ENCODE assay signal across 8 mouse cellular contexts in genomic region chr13:48967956-48968749, GRCm38 (mm10). TPM values are rescaled to one million over a fixed set of nuclear protein-coding genes. Genes with fewer than 3 reads are reported as not detected.
DNase-seq lines count a peak whose midpoint lies in the region; ATAC-seq lines count a peak whose summit lies in the region.

Gene Fam120a (minus strand): TSS chr13:48968017.

- peak; percentile 91 for ATAC-seq in intestine, embryonic 16.5 days

- under 1% methylated on average over 72 of the region's 116 CpGs for WGBS in intestine, embryonic 16.5 days

- peak within 1 kb of the TSS; percentile 99 for H3K27ac ChIP-seq in intestine, embryonic 16.5 days (ENCODE audit: low read length)

- H3K36me3 ChIP-seq in intestine, embryonic 16.5 days (ENCODE audit: control insufficient read depth, insufficient read depth, low read length), result no peaks in the 10 kb centered on the region

- H3K4me2 ChIP-seq in intestine, embryonic 16.5 days (ENCODE audit: low read depth, low read length), result peak within 1 kb of the TSS; percentile 82

- peak; percentile 77 for DNase-seq in adrenal gland, adult 8-10 months
- peak; percentile 87 for DNase-seq in embryo, embryonic 9.5 days (ENCODE audit: extremely low spot score)
- DNase-seq in gonadal fat pad, adult 2 months (ENCODE audit: low read depth), result no peak
- peak; percentile 81 to 88 for DNase-seq in left cerebral cortex, postnatal 25 days (ENCODE audit: low spot score in 2 of 2)
- peak; percentile 83 for DNase-seq in mesoderm, embryonic 11.5 days (ENCODE audit: low read depth, low spot score)
- peak; percentile 89 for DNase-seq in right cerebral cortex, postnatal 25 days
- DNase-seq in urinary bladder, postnatal 36 days (ENCODE audit: low spot score in 2 of 2), result peak; percentile 73 to 84

- no peaks in the 10 kb centered on the region for H3K9me3 ChIP-seq in intestine, embryonic 16.5 days (ENCODE audit: control insufficient read depth, low read length)

- peak within 1 kb of the TSS; percentile 100 for H3K9ac ChIP-seq in intestine, embryonic 16.5 days (ENCODE audit: low read depth, low read length)

- intact Hi-C loops in left cerebral cortex, postnatal 25 days (cut with DNase I), result loop anchor here (2.0 to 5.0 kb wide), 2 partner anchors 89 to 179 kb away; partner anchors contain the start of gene Wnk2

- H3K4me1 ChIP-seq in intestine, embryonic 16.5 days (ENCODE audit: control insufficient read depth, insufficient read depth, low read length), result peaks cover 29% of the 10 kb centered on the region

- peak within 1 kb of the TSS; percentile 100 for H3K4me3 ChIP-seq in intestine, embryonic 16.5 days (ENCODE audit: low read length)

- H3K27me3 ChIP-seq in intestine, embryonic 16.5 days (replicated peaks; ENCODE audit: control insufficient read depth, insufficient read depth, low read length), result no peaks in the 10 kb centered on the region

RNA-seq across cellular contexts. Expression of gene Fam120a, which starts in this region (rescaled TPM):
- total RNA-seq in adrenal gland, adult 8-10 months (2022), result 100 to 1,000 TPM; 170 to 195 (median 182) TPM
- polyA plus RNA-seq in gonadal fat pad, adult 2 months (2012; rRNA removed), result 82.0 and 83.2 TPM in 2 replicates
- polyA plus RNA-seq in intestine, embryonic 16.5 days (2015; fragmentation: Nextera tagmentation; extraction: Ambion mirVana), result 25.7 and 26.0 TPM in 2 replicates
- total RNA-seq in left cerebral cortex, postnatal 25 days (2021), result 100 to 1,000 TPM; 117 to 123 TPM
